Mouse (Mus musculus): ENCODE measurements around the gene Trp53bp1. TPM values are rescaled to one million over a fixed set of nuclear protein-coding genes. Genes with fewer than 3 reads are reported as not detected.

Gene Trp53bp1
- polyA plus RNA-seq (2015; fragmentation: Nextera tagmentation; extraction: Ambion mirVana): 61.6 and 66.8 TPM in 2 replicates

DNA sequence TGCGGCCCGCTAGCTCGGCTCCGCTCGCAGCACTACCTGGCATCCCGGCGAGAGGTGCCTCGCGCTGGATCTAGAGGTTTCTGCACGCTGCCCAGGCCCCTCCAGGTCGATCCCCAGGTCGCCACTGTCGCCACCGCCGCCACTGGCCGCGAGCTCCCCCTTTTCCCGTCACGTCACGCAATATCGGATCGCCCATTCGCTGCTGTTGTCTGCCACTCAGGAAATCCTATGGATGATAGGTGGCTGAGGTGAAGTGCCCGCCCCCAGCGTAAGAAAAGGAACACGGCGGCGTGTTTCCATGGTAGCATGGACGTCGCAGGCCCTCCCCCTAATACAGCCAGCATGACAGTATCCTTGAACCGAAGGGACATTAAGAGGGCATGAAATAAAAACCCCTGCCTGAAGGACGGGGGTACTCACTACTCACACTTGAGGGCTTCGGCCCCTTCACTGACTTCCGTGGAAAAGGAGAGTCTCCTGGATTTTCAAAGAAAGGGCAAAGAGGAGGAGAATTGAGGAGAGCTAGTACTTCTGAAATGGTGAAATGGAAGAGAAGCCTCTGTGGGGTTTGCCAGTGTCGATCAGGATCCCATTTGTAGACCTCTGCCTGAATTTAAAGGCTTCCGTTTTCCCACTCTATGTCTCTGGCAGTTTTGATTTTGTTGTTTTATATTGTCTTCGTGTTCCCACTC is at the start of gene Trp53bp1:
Trp53bp1 (minus strand) TSS at position 172 of the 692 bp plus-strand sequence.
- ATAC-seq (ENCODE audit: borderline replicate concordance, extremely low read depth, low FRiP score, low TSS enrichment): peak; percentile 99
- WGBS: under 1% methylated on average over 37 of the region's 37 CpGs
- Histone ChIP-seq H3K4me3 (peak within 1 kb of the TSS; percentile 80), H3K27me3 (no peaks in the 10 kb centered on the region), H3K27ac (peak within 1 kb of the TSS; percentile 75; the same call in 1 of the 2 replicates), H3K4me2 (peak within 1 kb of the TSS; percentile 58), H3K4me1 (peaks cover 13% of the 10 kb centered on the region; the same call in 1 of the 2 replicates), H3K9me3 (no peaks in the 10 kb centered on the region), H3K36me3 (peaks cover 30% of the 10 kb centered on the region), H3K9ac (peak within 1 kb of the TSS; percentile 78)

DNA sequence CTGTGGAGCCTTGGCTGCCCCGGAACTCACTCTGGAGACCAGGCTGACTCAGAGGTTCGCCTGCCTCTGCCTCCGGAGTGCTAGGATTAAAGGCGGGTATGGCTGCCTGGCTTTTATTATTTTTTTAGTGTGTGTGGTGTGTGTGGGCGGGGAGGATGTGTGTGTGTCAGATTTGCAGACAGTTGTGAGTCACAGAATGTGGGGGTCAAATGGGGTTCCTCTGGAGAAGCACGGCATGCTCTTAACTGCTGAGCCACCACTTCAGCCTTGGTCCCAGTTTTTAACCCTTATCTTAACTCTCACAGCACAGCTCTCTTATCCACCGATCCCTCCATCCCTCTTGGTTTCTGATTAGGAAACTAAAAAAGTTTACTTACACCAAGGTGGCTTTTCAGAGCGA is 45.1 kb upstream of the Trp53bp1 start:
- 55% methylated on average over 8 of the region's 8 CpGs for WGBS
- Histone ChIP-seq H3K27ac (no peak overlapping the region), H3K4me2 (no peak overlapping the region), H3K27me3 (no peaks in the 10 kb centered on the region), H3K4me3 (no peak overlapping the region), H3K36me3 (no peaks in the 10 kb centered on the region), H3K9me3 (no peaks in the 10 kb centered on the region), H3K4me1 (no peaks in the 10 kb centered on the region), H3K9ac (no peak overlapping the region)
- ATAC-seq (ENCODE audit: borderline replicate concordance, extremely low read depth, low FRiP score, low TSS enrichment): no peak

DNA sequence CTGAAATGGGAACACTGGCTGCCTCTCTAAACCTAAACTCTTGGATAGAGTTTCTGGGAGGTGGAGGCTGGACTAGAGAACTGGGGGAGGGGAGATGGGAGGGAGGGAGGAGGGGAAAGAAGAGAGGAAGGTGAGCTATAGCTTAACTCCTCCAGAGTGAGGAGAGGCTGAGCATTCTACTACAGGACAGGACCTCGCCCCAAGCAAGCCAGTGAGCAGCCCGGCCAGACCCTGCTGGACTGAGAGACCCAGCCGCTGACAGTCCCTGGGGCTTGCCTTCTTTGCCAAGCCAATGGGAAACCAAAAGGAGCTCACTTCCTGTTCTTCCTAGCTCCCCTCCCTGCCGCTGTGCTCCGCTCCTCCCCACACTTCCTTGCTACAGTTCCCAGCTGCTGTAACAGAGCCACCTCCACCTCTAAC is 37.8 kb upstream of the Trp53bp1 start:
- H3K4me2 ChIP-seq: peak overlapping the region; percentile 40; the same call in 1 of the 2 replicates
- H3K27me3 ChIP-seq: no peaks in the 10 kb centered on the region
- H3K9ac ChIP-seq: no peak overlapping the region
- ATAC-seq (ENCODE audit: borderline replicate concordance, extremely low read depth, low FRiP score, low TSS enrichment): 0 out of 2 replicates have a peak, but pooled peaks have one; percentile 8
- no peak overlapping the region for H3K27ac ChIP-seq
- 6% methylated on average over 5 of the region's 5 CpGs for WGBS
- no peaks in the 10 kb centered on the region for H3K9me3 ChIP-seq
- H3K4me3 ChIP-seq: 0 out of 2 replicates have a peak overlapping the region, but pooled peaks have one; percentile 12
- no peaks in the 10 kb centered on the region for H3K36me3 ChIP-seq
- 0 out of 2 replicates have a peak, but pooled peaks cover 8% of the 10 kb centered on the region for H3K4me1 ChIP-seq

DNA sequence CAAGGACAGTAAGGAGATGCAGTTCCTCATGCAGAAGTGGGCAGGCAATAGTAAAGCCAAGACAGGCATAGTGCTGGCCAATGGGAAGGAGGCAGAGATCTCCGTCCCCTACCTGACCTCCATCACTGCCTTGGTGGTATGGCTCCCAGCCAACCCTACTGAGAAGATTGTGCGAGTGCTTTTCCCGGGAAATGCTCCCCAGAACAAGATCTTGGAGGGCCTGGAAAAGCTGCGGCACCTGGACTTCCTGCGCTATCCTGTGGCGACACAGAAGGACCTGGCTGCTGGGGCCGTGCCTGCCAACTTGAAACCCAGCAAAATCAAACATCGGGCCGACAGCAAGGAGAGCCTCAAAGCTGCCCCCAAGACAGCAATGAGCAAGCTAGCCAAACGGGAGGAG is 28.8 kb upstream of the Trp53bp1 start:
- 56% methylated on average over 10 of the region's 10 CpGs for WGBS
- no peaks in the 10 kb centered on the region for H3K36me3 ChIP-seq
- H3K27me3 ChIP-seq: peaks cover 44% of the 10 kb centered on the region

DNA sequence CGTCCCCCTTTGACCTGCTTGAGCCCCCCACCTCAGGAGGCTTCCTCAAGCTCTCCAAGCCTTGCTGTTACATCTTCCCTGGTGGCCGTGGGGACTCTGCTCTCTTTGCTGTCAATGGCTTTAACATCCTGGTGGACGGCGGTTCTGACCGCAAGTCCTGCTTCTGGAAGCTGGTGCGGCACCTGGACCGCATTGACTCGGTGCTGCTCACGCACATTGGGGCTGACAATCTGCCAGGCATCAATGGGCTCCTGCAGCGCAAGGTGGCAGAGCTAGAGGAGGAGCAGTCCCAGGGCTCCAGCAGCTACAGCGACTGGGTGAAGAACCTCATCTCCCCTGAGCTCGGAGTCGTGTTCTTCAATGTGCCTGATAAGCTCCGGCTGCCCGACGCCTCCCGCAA is 28.3 kb upstream of the Trp53bp1 start:
- Histone ChIP-seq H3K9ac (no peak overlapping the region), H3K36me3 (no peaks in the 10 kb centered on the region), H3K4me3 (no peak overlapping the region), H3K9me3 (no peaks in the 10 kb centered on the region), H3K27me3 (peaks cover 44% of the 10 kb centered on the region), H3K4me2 (no peak overlapping the region), H3K4me1 (peaks cover 36% of the 10 kb centered on the region), H3K27ac (no peak overlapping the region)
- no peak for ATAC-seq (ENCODE audit: borderline replicate concordance, extremely low read depth, low FRiP score, low TSS enrichment)
- 77% methylated on average over 17 of the region's 17 CpGs for WGBS

More for the DNA sequence above, 28.8 kb upstream of the Trp53bp1 start:
- H3K27ac ChIP-seq: no peak overlapping the region
- H3K9me3 ChIP-seq: no peaks in the 10 kb centered on the region
- peaks cover 30% of the 10 kb centered on the region for H3K4me1 ChIP-seq
- H3K9ac ChIP-seq: no peak overlapping the region
- ATAC-seq (ENCODE audit: borderline replicate concordance, extremely low read depth, low FRiP score, low TSS enrichment): no peak
- H3K4me2 ChIP-seq: no peak overlapping the region
- H3K4me3 ChIP-seq: no peak overlapping the region

DNA sequence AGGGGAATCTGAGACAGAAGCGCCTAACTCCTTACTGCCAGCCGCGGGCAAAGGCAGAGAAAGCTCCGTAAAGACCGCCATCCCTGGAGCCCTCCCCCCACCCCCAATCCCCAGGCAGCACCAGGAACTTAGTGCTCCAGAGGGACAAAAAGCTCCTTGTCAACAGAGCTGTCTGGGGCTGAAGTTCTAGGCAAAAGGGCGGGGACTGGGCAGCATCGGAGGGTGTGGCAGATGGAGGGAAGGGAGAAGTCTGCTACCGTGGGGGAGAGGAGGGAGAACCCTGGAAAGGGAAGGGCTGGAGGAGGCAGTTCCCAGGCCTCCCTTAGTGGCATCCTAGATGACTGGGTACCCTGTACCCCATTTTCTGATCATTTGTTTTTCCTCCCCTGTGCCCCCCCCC is 26.9 kb upstream of the Trp53bp1 start:
- no peak overlapping the region for H3K27ac ChIP-seq
- WGBS: 10% methylated on average over 8 of the region's 8 CpGs
- no peak overlapping the region for H3K9ac ChIP-seq
- H3K9me3 ChIP-seq: no peaks in the 10 kb centered on the region
- H3K4me3 ChIP-seq: no peak overlapping the region
- H3K4me2 ChIP-seq: 0 out of 2 replicates have a peak overlapping the region, but pooled peaks have one; percentile 19
- no peaks in the 10 kb centered on the region for H3K36me3 ChIP-seq
- ATAC-seq (ENCODE audit: borderline replicate concordance, extremely low read depth, low FRiP score, low TSS enrichment): no peak
- peaks cover 47% of the 10 kb centered on the region for H3K27me3 ChIP-seq
- H3K4me1 ChIP-seq: peaks cover 43% of the 10 kb centered on the region

DNA sequence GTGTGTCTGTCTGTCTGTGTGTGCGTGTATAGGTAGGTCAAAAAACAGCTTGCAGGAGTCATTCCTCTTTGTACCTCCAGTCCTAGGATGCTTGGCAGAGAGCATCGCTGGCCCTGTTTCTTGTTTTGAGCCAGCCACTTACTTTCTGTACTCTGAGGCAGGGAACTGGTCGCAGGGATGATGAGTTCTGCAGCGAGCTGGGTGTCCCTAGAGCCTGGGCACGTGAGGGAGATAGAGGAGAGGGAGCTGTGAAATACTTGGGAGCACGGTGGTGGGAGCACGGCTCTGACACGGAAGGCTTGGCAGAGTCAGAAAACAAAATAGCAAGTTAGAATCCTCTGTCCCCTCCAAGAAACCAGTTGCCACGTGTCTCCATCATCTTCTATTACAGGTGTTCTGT is 26.5 kb upstream of the Trp53bp1 start:
- no peak for ATAC-seq (ENCODE audit: borderline replicate concordance, extremely low read depth, low FRiP score, low TSS enrichment)
- no peaks in the 10 kb centered on the region for H3K9me3 ChIP-seq
- H3K4me2 ChIP-seq: 0 out of 2 replicates have a peak overlapping the region, but pooled peaks have one; percentile 19
- H3K27me3 ChIP-seq: peaks cover 47% of the 10 kb centered on the region
- H3K9ac ChIP-seq: no peak overlapping the region
- H3K27ac ChIP-seq: no peak overlapping the region
- H3K36me3 ChIP-seq: no peaks in the 10 kb centered on the region
- peaks cover 43% of the 10 kb centered on the region for H3K4me1 ChIP-seq
- no peak overlapping the region for H3K4me3 ChIP-seq
- 16% methylated on average over 9 of the region's 9 CpGs for WGBS

DNA sequence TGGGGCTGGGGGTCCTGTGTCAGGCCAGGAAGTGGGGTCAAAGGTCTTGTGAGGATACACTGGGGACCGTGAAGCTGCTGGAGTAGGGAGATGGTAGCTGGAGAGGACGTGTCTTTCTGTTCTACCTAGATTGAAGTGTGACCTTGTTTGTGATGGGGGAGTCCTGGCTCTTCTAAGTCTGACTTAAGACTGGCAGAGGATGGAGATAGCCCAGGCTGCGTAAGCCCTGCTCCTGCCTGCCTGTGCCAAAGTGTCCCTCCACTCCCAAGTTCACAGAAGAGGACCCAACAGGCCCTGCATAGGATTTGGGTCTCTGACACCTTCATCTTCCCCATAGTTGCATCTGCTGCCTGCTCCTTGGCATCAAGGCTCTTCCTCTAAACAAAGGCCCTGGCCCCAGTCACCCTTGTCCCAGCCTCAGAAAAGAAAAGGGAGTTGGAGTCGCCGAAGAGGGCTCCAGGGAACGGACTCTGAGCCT is 25.6 kb upstream of the Trp53bp1 start:
- 23% methylated on average over 6 of the region's 6 CpGs for WGBS

DNA sequence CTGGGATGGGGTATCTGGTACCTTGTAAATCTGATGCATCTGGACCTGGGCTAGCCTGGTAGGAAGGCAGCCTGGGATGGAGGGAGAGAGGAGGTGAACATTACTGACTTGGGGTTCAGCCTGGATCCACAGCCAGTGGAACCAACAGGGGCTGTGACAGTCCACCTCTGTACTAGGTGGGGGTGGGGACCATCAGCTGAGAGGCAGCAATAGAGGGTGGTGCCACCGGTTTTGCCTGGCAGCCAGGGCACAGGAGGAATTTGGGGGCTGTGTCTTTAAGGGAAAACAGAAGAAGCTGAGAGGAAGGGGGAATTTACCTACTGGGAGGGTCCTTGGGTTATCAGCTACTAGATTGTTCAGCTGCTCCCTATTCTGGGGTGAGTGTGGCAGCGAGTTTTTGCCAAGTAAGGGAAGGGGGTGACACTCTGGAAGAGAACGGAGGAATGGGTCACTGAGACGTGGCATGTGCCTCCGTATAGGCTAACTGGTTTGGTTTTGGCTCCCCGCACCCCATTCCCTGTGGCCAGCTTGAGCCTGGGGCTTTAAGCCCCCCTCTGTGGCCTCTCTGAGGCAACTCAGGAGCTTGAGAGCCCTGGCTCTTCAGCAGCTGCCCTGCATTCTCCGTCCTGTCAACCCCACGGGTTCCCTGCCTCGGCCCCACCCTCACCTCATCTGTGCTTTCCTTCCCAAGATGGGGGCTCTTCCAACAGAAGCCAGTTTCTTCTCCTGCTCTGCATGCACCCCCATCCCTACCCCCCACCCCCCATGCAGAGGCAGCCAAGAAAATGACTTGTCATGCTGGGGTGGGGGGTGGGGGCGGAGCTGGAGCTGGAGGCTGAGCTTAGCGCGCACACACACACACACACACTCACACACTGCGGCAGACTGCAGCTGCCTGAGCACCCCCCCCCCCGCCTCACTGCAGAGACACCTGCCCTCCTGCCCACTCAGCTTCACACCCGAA is 24.7 kb upstream of the Trp53bp1 start:
- H3K4me2 ChIP-seq: peak overlapping the region; percentile 82
- no peaks in the 10 kb centered on the region for H3K36me3 ChIP-seq
- peak overlapping the region; percentile 47 for H3K9ac ChIP-seq
- peak overlapping the region; percentile 49 for H3K4me3 ChIP-seq
- no peaks in the 10 kb centered on the region for H3K9me3 ChIP-seq
- H3K27me3 ChIP-seq: peaks cover 60% of the 10 kb centered on the region
- H3K4me1 ChIP-seq: peaks cover 43% of the 10 kb centered on the region
- H3K27ac ChIP-seq: no peak overlapping the region
- 2% methylated on average over 15 of the region's 15 CpGs for WGBS
- peak; percentile 32 for ATAC-seq (ENCODE audit: borderline replicate concordance, extremely low read depth, low FRiP score, low TSS enrichment)

More for the DNA sequence above, 25.6 kb upstream of the Trp53bp1 start:
- Histone ChIP-seq H3K27ac (no peak overlapping the region), H3K9ac (no peak overlapping the region), H3K9me3 (no peaks in the 10 kb centered on the region), H3K36me3 (no peaks in the 10 kb centered on the region), H3K4me2 (peak overlapping the region; percentile 82), H3K4me1 (peaks cover 43% of the 10 kb centered on the region), H3K4me3 (peak overlapping the region; percentile 49), H3K27me3 (peaks cover 51% of the 10 kb centered on the region)
- ATAC-seq (ENCODE audit: borderline replicate concordance, extremely low read depth, low FRiP score, low TSS enrichment): no peak

DNA sequence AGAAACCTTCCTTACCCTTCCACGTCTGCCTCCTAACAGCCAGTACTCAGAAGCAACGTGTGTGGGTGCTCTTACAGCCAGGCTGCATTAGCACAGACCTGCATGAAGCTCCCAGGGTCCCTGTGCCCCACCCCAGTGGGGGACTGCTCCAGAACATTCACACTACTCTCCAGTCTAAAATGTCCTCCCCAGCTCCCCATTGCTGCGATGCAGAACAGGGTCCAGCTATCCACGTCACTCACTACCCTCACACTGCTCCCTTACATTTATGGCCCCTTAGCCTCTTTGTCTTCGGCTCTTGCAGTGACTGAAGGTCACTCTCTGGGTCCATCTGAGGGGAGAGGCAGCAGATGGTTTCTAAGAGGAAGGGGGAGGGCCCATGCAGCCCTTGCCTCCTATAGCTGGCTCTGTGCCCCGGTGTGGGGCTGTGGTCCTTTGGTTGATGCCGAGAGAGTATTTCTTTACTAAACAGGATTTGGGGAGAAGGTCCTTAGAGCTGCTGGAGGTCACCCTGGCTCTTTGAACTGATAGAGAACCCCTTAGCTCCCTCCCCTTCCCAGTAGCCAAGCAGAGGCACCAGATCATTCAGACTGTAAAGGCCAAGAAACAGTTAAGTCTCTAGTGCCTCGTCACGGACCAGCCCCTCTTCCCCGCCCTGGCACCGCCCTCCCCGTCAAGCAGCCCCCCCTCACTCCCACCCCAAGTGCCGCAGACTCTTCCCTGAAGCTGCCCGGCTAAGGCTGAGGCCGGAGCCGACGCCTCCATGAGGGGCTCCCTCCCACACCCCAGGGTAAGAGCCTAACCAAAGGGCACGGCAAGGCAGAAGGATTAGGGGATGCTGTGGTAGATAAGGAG is 23.8 kb upstream of the Trp53bp1 start:
- peak overlapping the region; percentile 47 for H3K9ac ChIP-seq
- peaks cover 64% of the 10 kb centered on the region for H3K27me3 ChIP-seq
- H3K9me3 ChIP-seq: no peaks in the 10 kb centered on the region
- no peak overlapping the region; the same call in 1 of the 2 replicates for H3K27ac ChIP-seq
- peak overlapping the region; percentile 82 for H3K4me2 ChIP-seq
- H3K4me1 ChIP-seq: peaks cover 43% of the 10 kb centered on the region
- H3K4me3 ChIP-seq: peak overlapping the region; percentile 49
- no peaks in the 10 kb centered on the region for H3K36me3 ChIP-seq
- ATAC-seq (ENCODE audit: borderline replicate concordance, extremely low read depth, low FRiP score, low TSS enrichment): peak; percentile 84
- WGBS: under 1% methylated on average over 18 of the region's 18 CpGs

DNA sequence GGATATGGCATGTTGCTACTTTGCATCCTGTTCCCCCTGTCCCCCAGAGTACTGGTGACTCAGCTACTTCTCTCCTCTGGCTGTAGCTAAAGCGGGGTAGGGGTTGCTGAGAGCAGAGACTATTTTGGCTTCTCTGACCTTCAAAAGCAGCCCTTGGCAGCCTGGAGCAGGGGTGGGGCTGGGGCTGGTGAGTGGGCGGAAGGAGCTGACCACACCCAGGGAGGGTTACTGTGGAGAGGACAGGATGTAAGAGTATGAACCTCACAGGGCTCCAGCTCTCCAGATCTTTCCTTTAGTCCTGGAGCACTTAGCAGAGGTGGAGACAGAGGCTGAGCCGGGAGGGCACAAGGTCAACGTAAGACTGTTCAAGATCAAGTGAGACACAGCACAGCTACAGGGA is 23.0 kb upstream of the Trp53bp1 start:
- peaks cover 62% of the 10 kb centered on the region for H3K27me3 ChIP-seq
- WGBS: 16% methylated on average over 4 of the region's 4 CpGs
- H3K9ac ChIP-seq: 0 out of 2 replicates have a peak overlapping the region, but pooled peaks have one; percentile 18
- no peaks in the 10 kb centered on the region for H3K36me3 ChIP-seq
- no peaks in the 10 kb centered on the region for H3K9me3 ChIP-seq
- 0 out of 2 replicates have a peak overlapping the region, but pooled peaks have one; percentile 49 for H3K4me3 ChIP-seq
- peak overlapping the region; percentile 82 for H3K4me2 ChIP-seq
- no peak overlapping the region for H3K27ac ChIP-seq
- ATAC-seq (ENCODE audit: borderline replicate concordance, extremely low read depth, low FRiP score, low TSS enrichment): no peak
- H3K4me1 ChIP-seq: peaks cover 47% of the 10 kb centered on the region

Data from lung, embryonic 15.5 days (tissue).